Mouse (Mus musculus): Measurements from ENCODE around the gene Gm1043.

- no peak for TF ChIP-seq ZC3H11A (IDR thresholded peaks at IDR 0.05; ENCODE audit: borderline replicate concordance, low read depth, low read length)
- no peak for TF ChIP-seq HCFC1 (IDR thresholded peaks at IDR 0.05; ENCODE audit: borderline replicate concordance, insufficient read depth, low read length)
- no peak for TF ChIP-seq ZNF384 (IDR thresholded peaks at IDR 0.05; ENCODE audit: low read depth, low read length)
- no peak for TF ChIP-seq MAFK (IDR thresholded peaks at IDR 0.05; ENCODE audit: insufficient read depth, low read depth, low read length)
- TF ChIP-seq CHD2 (IDR thresholded peaks at IDR 0.05; ENCODE audit: low read depth, low read length), result no peak
Observed at GRCm38 (mm10) chr5:37051374-37052100, 33.6 kb upstream of the Gm1043 start.
